Mouse (Mus musculus) stomach, postnatal 0 days (tissue): Measurements from ENCODE around the gene Habp4.

Source experiments
- CTCF ChIP-seq: IDR thresholded peaks from 2 replicates; pipeline ENCODE4 v1.5.1; 2016; ENCODE audit warnings: antibody characterized with exemption, low read depth, mild to moderate bottlenecking, moderate library complexity
- EP300 ChIP-seq: optimal IDR thresholded peaks from 2 replicates; pipeline ENCODE3; 2016; ENCODE audit warnings: antibody characterized with exemption

- TF ChIP-seq CTCF (no peak), EP300 (no peak)
These were observed 20.5 kb downstream of the Habp4 start for GRCm38 (mm10) chr13:64182091-64182490.
